Mouse (Mus musculus): ENCODE data around the gene Cntfr. TPM values are rescaled to one million over a fixed set of nuclear protein-coding genes. Genes with fewer than 3 reads are reported as not detected.
"Not testable (repeated sequence)": the region's sequence is repeated elsewhere in the genome, so short reads cannot be mapped to it uniquely, and the experiment has no call there.

Gene Cntfr
- 11.2 and 16.3 TPM in 2 replicates for polyA plus RNA-seq (2015; fragmentation: Nextera tagmentation; extraction: Ambion mirVana)

DNA sequence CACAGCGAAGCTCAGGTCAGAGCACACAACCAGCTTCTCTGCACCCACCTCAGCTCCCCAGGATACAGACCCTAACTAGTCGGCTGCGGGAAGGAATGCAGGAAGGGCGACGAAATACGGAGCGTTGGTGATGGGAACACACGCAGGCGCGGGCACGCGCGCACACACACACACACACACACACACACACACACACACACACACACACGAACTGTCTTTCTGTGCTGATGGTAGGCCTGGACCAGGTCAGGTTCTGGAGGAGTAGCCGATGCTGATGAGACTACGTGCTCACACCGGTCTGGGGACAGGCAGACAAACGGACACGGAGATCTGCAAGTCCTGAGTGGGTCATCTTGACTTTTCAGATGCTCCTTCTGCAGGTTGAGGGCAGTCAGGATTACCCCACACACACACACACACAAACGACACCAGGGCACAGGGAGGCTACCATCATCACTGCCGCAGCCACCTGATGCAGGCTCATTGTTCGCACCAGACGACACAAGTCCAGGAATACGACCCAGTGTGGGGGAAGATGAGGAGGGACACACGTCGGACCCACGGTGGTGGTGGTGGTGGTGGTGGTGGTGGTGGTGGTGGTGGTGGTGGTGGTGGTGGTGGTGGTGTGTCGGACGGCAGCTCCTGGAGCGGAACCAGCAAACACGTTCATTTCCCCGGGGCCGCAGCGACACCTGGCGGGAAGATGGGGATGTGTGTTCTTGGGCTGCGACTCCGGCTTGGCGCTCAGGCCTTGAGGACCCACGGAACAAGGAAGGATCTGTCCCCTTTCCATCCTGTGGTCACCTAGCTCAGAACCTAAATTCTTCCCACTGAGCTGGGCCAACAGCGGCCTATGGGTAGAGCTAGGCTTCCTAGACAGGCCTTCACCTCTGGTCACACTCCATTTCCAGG is at the start of gene Cntfr:
Gene Cntfr (minus strand): TSS at position 160 of the 912 bp plus-strand sequence.
- not testable (repeated sequence) for H3K4me1 ChIP-seq; H3K4me3 ChIP-seq; H3K36me3 ChIP-seq; H3K9ac ChIP-seq; ATAC-seq (ENCODE audit: insufficient number of reproducible peaks, insufficient read depth, low FRiP score, low TSS enrichment, low read depth); H3K27ac ChIP-seq; H3K27me3 ChIP-seq; H3K9me3 ChIP-seq
- WGBS: 12% methylated on average over 32 of the region's 40 CpGs
- H3K4me2 ChIP-seq: peak within 1 kb of the TSS; percentile 47

DNA sequence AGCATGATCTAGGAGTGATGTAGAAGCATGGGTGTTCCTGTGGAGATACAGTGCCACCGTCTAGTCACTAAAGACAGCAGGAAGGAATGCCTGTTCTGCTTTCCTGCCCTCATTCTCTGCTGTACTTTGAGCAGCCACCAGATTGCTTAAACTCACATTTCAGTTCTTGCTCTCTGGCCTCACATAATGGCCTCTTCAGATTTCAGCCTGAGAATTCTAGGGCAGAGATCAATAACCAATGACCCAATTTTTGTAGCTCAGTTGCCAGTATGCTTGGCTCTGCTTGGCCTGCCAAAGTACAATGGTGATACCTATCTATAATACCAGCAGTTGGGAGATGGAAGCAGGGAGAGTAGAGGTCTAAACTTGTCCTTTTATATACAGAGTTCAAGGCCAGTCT is 48.1 kb upstream of the Cntfr start:
- peaks cover 17% of the 10 kb centered on the region for H3K9me3 ChIP-seq
- H3K36me3 ChIP-seq: peaks cover 5% of the 10 kb centered on the region; the same call in 1 of the 2 replicates
- H3K4me1 ChIP-seq: peaks cover 9% of the 10 kb centered on the region
- 65% methylated on average over 1 of the region's 1 CpGs for WGBS
- no peak overlapping the region for H3K4me2 ChIP-seq
- H3K27me3 ChIP-seq: no peaks in the 10 kb centered on the region
- H3K27ac ChIP-seq: no peak overlapping the region
- H3K4me3 ChIP-seq: no peak overlapping the region
- no peak for ATAC-seq (ENCODE audit: insufficient number of reproducible peaks, insufficient read depth, low FRiP score, low TSS enrichment, low read depth)
- H3K9ac ChIP-seq: no peak overlapping the region

DNA sequence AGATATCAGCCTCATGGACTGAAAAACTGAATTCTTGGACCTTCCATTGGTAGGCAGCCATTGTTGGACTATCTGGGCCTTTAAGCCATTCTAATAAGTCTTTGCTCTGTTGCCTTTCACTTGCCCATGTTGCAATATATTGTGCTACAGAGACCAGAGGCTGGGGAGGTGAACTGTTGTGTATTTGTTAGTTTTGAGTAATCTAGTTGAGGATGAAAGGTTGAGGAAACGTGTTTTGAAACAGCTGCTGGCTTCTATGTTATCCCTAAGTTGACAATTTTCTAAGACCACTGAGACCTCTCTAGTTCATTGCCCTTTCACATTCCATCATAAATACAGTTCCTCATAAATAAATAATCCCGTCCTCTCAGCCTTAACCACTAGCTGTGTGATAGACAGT is 47.2 kb upstream of the Cntfr start:
- Histone ChIP-seq H3K4me3 (no peak overlapping the region), H3K27ac (no peak overlapping the region), H3K36me3 (peaks cover 7% of the 10 kb centered on the region), H3K9ac (no peak overlapping the region), H3K4me2 (no peak overlapping the region), H3K27me3 (no peaks in the 10 kb centered on the region), H3K4me1 (peaks cover 16% of the 10 kb centered on the region), H3K9me3 (peaks cover 17% of the 10 kb centered on the region)
- WGBS: 80% methylated on average over 2 of the region's 2 CpGs
- ATAC-seq (ENCODE audit: insufficient number of reproducible peaks, insufficient read depth, low FRiP score, low TSS enrichment, low read depth): no peak

DNA sequence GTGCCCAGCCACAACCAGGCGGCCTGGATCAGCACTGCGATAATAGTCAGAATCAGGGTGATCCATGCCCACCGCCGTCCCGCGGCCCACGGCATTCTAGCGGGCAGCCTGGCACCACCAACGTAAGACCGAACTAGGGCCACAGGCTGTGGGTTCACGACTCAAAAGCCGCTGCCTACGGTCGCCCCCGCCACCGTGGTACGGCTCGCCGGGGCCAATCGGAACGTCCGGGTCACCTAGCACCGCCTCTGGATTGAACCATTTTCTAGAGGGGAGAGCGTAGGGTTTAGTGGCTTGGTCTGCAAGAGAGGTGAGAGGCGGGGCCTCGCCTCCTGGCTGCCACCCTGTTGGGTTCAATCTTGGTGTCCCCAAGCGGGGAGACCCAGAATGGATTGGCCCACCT is 44.3 kb upstream of the Cntfr start:
- WGBS: 0% methylated on average over 27 of the region's 27 CpGs
- Histone ChIP-seq H3K4me1 (peaks cover 16% of the 10 kb centered on the region), H3K36me3 (peaks cover 16% of the 10 kb centered on the region), H3K9me3 (peaks cover 4% of the 10 kb centered on the region), H3K4me2 (peak overlapping the region; percentile 90), H3K27ac (peak overlapping the region; percentile 88), H3K27me3 (no peaks in the 10 kb centered on the region), H3K9ac (peak overlapping the region; percentile 88), H3K4me3 (peak overlapping the region; percentile 75)
- peak; percentile 93 for ATAC-seq (ENCODE audit: insufficient number of reproducible peaks, insufficient read depth, low FRiP score, low TSS enrichment, low read depth)

DNA sequence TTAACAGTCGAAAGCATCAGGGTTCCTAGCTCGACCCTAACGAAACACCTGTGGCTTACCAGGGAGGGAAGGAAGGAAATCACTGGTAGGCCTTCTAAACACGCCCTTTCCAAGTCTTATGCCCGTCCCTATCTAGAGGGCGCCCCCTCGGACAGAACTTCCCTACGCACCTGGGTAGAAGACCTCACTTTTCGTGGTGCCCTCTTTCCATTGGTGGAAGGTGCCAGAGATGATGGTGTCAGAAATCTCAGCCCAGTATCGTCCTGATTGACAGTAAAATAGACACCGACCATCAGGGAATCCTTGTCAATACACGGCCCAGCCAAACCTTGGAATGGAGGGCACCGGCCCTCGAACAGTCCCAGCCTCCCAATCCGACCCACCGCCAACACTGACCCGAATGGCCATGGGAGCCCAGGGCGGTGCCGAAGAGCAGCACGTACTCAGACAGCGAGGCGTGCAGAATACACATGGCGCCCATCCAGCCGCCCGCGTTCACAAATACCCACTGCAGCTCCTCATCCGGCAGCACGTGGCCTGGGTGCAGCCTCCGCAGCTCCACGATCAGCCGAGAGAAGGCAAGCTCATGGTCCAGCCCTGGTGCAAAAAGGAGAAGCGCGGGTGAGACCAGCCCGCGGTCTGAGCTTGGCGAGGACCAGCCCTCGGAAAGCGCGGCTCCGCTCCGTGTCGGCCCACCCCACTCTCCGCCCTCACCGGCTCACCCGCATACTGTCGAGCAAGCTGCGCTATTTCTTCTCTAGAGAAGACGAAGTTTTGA is 43.7 kb upstream of the Cntfr start:
- no peaks in the 10 kb centered on the region; the same call in 1 of the 2 replicates for H3K9me3 ChIP-seq
- H3K36me3 ChIP-seq: peaks cover 12% of the 10 kb centered on the region
- peak overlapping the region; percentile 75 for H3K4me3 ChIP-seq
- H3K4me2 ChIP-seq: peak overlapping the region; percentile 90
- ATAC-seq (ENCODE audit: insufficient number of reproducible peaks, insufficient read depth, low FRiP score, low TSS enrichment, low read depth): peak; percentile 79
- peak overlapping the region; percentile 88 for H3K27ac ChIP-seq
- WGBS: under 1% methylated on average over 48 of the region's 48 CpGs
- no peaks in the 10 kb centered on the region for H3K27me3 ChIP-seq
- H3K4me1 ChIP-seq: peaks cover 16% of the 10 kb centered on the region
- peak overlapping the region; percentile 88 for H3K9ac ChIP-seq

DNA sequence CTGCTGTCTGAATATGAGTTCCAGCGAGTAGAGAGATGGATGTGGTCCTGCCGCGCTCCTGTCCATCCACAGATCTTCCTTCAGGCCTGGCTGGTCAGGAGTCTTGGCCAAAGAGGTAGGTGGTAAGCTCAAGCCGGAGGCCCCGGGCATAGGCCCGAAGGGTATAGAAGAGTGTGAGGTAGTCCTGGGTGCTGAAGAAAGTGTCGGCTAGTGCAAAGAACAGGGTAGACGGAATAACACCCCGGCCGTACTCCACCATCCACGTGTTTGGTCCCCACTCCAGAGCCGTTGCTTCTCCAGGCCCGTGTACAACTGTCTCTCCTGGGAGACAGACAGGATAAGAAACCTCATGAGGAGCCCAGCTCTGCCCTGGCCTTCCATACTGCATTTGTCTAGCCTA is 42.4 kb upstream of the Cntfr start:
- no peak overlapping the region for H3K27ac ChIP-seq
- H3K9me3 ChIP-seq: no peaks in the 10 kb centered on the region
- H3K9ac ChIP-seq: no peak overlapping the region; the same call in 1 of the 2 replicates
- no peak overlapping the region for H3K4me3 ChIP-seq
- ATAC-seq (ENCODE audit: insufficient number of reproducible peaks, insufficient read depth, low FRiP score, low TSS enrichment, low read depth): no peak
- H3K4me2 ChIP-seq: peak overlapping the region; percentile 90
- no peaks in the 10 kb centered on the region for H3K27me3 ChIP-seq
- H3K4me1 ChIP-seq: peaks cover 16% of the 10 kb centered on the region
- WGBS: 90% methylated on average over 13 of the region's 13 CpGs
- H3K36me3 ChIP-seq: peaks cover 12% of the 10 kb centered on the region

DNA sequence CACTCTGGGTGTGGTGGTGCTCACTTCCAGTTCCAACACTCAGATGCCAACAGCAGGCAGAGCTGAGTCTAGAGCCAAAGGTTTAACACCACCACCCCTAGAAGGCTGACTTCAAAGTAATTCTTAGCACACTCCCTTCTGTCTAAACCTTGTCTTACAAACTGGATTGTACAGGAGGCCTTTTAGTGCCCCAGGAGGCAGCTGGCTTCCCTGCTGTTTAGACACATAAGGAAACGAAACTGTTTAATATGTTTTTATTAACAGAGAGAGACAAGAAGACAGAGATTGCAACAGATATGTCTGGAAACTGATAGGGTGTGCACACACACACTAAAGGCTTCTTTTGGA is 41.3 kb upstream of the Cntfr start:
- 77% methylated on average over 1 of the region's 1 CpGs for WGBS
- ATAC-seq (ENCODE audit: insufficient number of reproducible peaks, insufficient read depth, low FRiP score, low TSS enrichment, low read depth): no peak
- Histone ChIP-seq H3K9me3 (no peaks in the 10 kb centered on the region), H3K36me3 (peaks cover 12% of the 10 kb centered on the region), H3K4me1 (peaks cover 16% of the 10 kb centered on the region), H3K27me3 (peaks cover 5% of the 10 kb centered on the region), H3K27ac (no peak overlapping the region), H3K4me2 (no peak overlapping the region), H3K9ac (no peak overlapping the region), H3K4me3 (no peak overlapping the region)

DNA sequence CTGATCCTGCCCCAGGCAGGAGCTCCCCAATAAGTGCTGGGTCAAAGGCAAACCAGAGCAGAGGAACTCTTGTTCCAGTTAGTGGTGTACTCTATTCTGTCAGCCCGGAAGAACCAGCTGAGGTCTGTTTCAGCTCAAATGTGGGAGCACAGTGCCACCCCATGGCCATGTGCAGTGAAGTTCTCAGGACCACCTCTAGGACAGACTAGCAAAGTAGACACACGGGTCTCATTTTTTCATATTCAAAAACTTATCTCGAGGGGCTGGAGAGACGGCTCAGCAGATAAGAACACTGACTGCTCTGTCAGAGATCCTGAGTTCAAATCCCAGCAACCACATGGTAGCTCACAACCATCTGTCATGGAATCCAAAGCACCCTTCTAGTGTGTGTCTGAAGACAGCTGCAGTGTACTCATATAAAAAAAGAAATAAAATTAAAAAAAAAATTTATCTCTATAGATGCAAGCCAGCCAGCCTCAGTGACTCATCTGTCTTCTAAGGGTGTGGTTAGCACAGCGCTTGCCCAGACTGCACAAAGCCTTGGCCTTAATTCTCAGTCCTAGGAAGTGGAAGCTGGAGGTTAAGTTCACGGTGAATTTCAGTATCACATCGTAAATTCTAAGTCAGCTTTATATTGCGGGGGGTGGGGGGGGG is 40.8 kb upstream of the Cntfr start:
- Histone ChIP-seq H3K9me3 (no peaks in the 10 kb centered on the region), H3K36me3 (peaks cover 12% of the 10 kb centered on the region), H3K9ac (no peak overlapping the region), H3K4me1 (peaks cover 16% of the 10 kb centered on the region), H3K4me2 (no peak overlapping the region), H3K27ac (no peak overlapping the region), H3K4me3 (no peak overlapping the region), H3K27me3 (peaks cover 10% of the 10 kb centered on the region)
- WGBS: 43% methylated on average over 8 of the region's 8 CpGs
- ATAC-seq (ENCODE audit: insufficient number of reproducible peaks, insufficient read depth, low FRiP score, low TSS enrichment, low read depth): no peak

DNA sequence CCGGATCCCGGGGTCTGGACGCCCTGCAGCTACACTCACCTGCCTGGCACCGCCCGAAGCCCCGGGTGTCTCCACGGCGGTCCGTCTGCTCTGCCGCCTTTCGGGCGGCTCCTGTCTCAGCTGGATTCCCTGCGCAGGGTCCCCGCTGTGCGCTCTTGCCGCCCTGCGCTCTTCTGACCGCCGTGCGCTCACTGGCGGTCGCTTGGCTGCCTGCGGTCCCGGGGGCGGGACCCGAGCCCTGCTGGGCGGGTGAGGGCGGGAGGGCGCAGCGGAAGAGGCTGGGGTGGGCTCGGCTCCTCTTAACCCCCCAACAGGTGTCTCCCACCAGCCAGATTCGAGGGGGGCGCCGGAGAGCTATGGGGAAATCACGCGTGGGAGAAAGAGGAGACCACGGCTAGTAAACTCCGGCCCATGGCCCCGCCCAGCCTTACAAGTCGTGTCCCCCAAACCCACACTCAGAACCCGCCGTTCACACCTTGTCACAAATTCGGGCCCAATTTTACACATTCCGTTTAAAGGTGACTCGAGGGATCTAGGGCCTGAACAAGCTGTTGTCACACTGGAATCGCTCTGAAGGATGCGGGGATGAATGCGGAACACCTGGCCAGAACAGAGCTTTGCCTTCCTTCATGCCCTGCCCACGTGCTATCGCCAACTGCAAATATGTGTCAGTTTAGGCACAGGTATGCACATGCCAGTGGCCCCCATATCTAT is 34.3 kb upstream of the Cntfr start, which contains the start of gene Arid3c:
Gene Arid3c (minus strand): TSS at position 91 of the 714 bp plus-strand sequence.
- Histone ChIP-seq H3K4me1 (peaks cover 16% of the 10 kb centered on the region), H3K9ac (peak within 1 kb of the TSS; percentile 52), H3K27ac (no peak within 1 kb of the TSS), H3K9me3 (no peaks in the 10 kb centered on the region), H3K36me3 (no peaks in the 10 kb centered on the region), H3K4me2 (peak within 1 kb of the TSS; percentile 74), H3K27me3 (peaks cover 70% of the 10 kb centered on the region), H3K4me3 (peak within 1 kb of the TSS; percentile 44)
- WGBS: 1% methylated on average over 50 of the region's 50 CpGs
- ATAC-seq (ENCODE audit: insufficient number of reproducible peaks, insufficient read depth, low FRiP score, low TSS enrichment, low read depth): no peak

DNA sequence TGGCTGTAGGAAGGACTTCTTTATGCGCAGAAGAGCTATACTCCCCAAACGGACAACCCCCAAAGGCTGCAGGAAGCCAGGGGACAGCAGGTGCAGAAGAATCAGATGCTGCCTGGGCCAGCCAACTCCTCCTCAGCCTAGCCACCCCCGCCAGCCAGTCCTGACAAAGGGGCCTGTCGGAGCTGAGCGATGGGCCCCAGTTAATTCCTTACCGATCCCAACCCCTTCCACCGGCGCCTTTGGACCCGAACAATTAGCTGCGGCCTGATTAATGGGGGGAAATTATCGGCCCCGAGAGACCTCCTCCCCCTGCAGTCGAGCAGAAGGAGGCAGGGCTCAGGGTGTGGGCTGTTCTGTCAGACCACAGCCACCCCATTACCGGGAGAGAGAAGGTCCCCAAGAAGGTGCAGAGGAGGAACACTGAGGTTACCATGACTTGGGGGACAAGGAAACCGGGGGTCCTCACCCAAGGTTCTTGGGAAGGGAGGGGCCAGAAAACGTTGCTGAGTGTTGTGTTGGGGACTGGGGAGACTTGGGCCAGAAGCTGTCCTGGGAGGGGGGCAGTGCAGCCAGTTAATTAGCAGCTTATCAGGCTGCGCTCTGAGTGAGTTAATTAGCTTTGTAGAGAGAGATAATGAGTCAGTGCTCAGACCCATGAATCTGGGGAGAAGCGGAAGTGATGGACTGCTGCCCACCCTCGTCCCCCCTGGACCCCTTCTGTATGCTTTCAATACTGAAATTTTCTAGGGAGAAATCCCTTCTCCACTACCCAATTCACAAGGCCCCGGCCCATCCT is 30.1 kb upstream of the Cntfr start:
- ATAC-seq (ENCODE audit: insufficient number of reproducible peaks, insufficient read depth, low FRiP score, low TSS enrichment, low read depth): no peak
- peaks cover 30% of the 10 kb centered on the region for H3K4me1 ChIP-seq
- no peaks in the 10 kb centered on the region for H3K9me3 ChIP-seq
- H3K27ac ChIP-seq: no peak overlapping the region
- 13% methylated on average over 20 of the region's 20 CpGs for WGBS
- H3K36me3 ChIP-seq: no peaks in the 10 kb centered on the region
- H3K27me3 ChIP-seq: peaks cover 81% of the 10 kb centered on the region
- H3K4me2 ChIP-seq: no peak overlapping the region
- no peak overlapping the region for H3K9ac ChIP-seq
- no peak overlapping the region for H3K4me3 ChIP-seq

Data from embryonic facial prominence, embryonic 13.5 days (tissue).